In genomic region chr3:154885048-154885447, GRCm38 (mm10) we compare ENCODE assay signal across 12 mouse cellular contexts.
DNase-seq lines count a peak whose midpoint lies in the region; ATAC-seq and TF ChIP-seq lines count a peak whose summit lies in the region.
"Had no signal": no experiment of that assay in that cellular context is flagged by ENCODE, and none has a peak within 500 bp of the region (broad histone marks: within the 10 kb centered on the region; RNA-seq: fewer than 3 reads in every experiment).

No protein-coding gene starts in this region.

- no peaks in the 10 kb centered on the region for H3K27me3 ChIP-seq in liver, postnatal 0 days (ENCODE audit: insufficient read depth, low read length)
- no peaks in the 10 kb centered on the region for H3K27me3 ChIP-seq in liver, embryonic 13.5 days
- no peaks in the 10 kb centered on the region for H3K27me3 ChIP-seq in midbrain, embryonic 15.5 days (replicated peaks)
- H3K27me3 ChIP-seq: forebrain, embryonic 12.5 days; limb, embryonic 15.5 days had no signal

- TF ChIP-seq EP300 in liver, postnatal 0 days (IDR thresholded peaks at IDR 0.05; ENCODE audit: low read depth) = no peak

- no peak overlapping the region for H3K4me2 ChIP-seq in liver, postnatal 0 days (ENCODE audit: low read depth, low read length)
- H3K4me2 ChIP-seq in liver, embryonic 13.5 days = 0 out of 2 replicates have a peak overlapping the region, but pooled peaks have one; percentile 15
- no peak overlapping the region for H3K4me2 ChIP-seq in midbrain, embryonic 15.5 days
- H3K4me2 ChIP-seq: forebrain, embryonic 12.5 days; limb, embryonic 15.5 days had no signal

- ATAC-seq in liver, postnatal 0 days = no peak
- ATAC-seq in liver, embryonic 13.5 days (ENCODE audit: low read depth) = peak; percentile 87
- ATAC-seq in midbrain, embryonic 15.5 days (replicated peaks) = peak; percentile 29; the same call in 1 of the 2 replicates
- no peak for ATAC-seq in erythroid progenitor cell, adult 5-6 weeks (replicated peaks; ENCODE audit: low FRiP score, poor library complexity, severe bottlenecking)

- H3K9me3 ChIP-seq in liver, postnatal 0 days (ENCODE audit: low read length) = no peaks in the 10 kb centered on the region
- no peaks in the 10 kb centered on the region for H3K9me3 ChIP-seq in liver, embryonic 13.5 days (replicated peaks)
- no peaks in the 10 kb centered on the region for H3K9me3 ChIP-seq in midbrain, embryonic 15.5 days
- H3K9me3 ChIP-seq: forebrain, embryonic 12.5 days; limb, embryonic 15.5 days had no signal

- H3K4me1 ChIP-seq in liver, postnatal 0 days (ENCODE audit: insufficient read depth) = no peaks in the 10 kb centered on the region
- H3K4me1 ChIP-seq in liver, embryonic 13.5 days (replicated peaks) = peaks cover 17% of the 10 kb centered on the region
- H3K4me1 ChIP-seq in midbrain, embryonic 15.5 days = peaks cover 10% of the 10 kb centered on the region; the same call in 1 of the 2 replicates

- H3K27ac ChIP-seq in liver, postnatal 0 days (ENCODE audit: low read depth) = no peak overlapping the region
- no peak overlapping the region for H3K27ac ChIP-seq in liver, embryonic 13.5 days
- H3K27ac ChIP-seq in midbrain, embryonic 15.5 days = no peak overlapping the region
- H3K27ac ChIP-seq: forebrain, embryonic 12.5 days; limb, embryonic 15.5 days had no signal

- peak; percentile 18 for DNase-seq in embryo, embryonic 10 days (ENCODE audit: low spot score)
- DNase-seq in embryo, embryonic 11 days = no peak
- peak; percentile 27 for DNase-seq in liver
- no peak for DNase-seq in liver, postnatal 0 days
- DNase-seq in liver, embryonic 13.5 days = peak; percentile 11
- DNase-seq in cerebellum, adult 11 months = no peak
- DNase-seq: cerebellum, adult 11-12 months; thymus, postnatal 4 days had no signal

- H3K9ac ChIP-seq in liver, postnatal 0 days (replicated peaks) = no peak overlapping the region
- H3K9ac ChIP-seq in liver, embryonic 13.5 days = no peak overlapping the region
- H3K9ac ChIP-seq in midbrain, embryonic 15.5 days = no peak overlapping the region
- H3K9ac ChIP-seq: forebrain, embryonic 12.5 days; limb, embryonic 15.5 days had no signal

- no peak overlapping the region for H3K4me3 ChIP-seq in liver, postnatal 0 days (ENCODE audit: low read depth, low read length)
- H3K4me3 ChIP-seq in liver, embryonic 13.5 days (replicated peaks) = no peak overlapping the region
- H3K4me3 ChIP-seq in midbrain, embryonic 15.5 days = no peak overlapping the region
- H3K4me3 ChIP-seq: forebrain, embryonic 12.5 days; limb, embryonic 15.5 days had no signal

- H3K36me3 ChIP-seq in liver, postnatal 0 days (replicated peaks; ENCODE audit: insufficient read depth, low read length) = no peaks in the 10 kb centered on the region
- no peaks in the 10 kb centered on the region for H3K36me3 ChIP-seq in liver, embryonic 13.5 days
- no peaks in the 10 kb centered on the region for H3K36me3 ChIP-seq in midbrain, embryonic 15.5 days (replicated peaks)
- H3K36me3 ChIP-seq: forebrain, embryonic 12.5 days; limb, embryonic 15.5 days had no signal

- TF ChIP-seq CTCF in liver, postnatal 0 days (IDR thresholded peaks at IDR 0.05; ENCODE audit: low read depth) = no peak

- WGBS in liver, postnatal 0 days (ENCODE audit: insufficient replicate concordance) = 25% methylated on average over 5 of the region's 5 CpGs
- WGBS in liver, embryonic 13.5 days (ENCODE audit: insufficient replicate concordance) = 2% methylated on average over 5 of the region's 5 CpGs
- 36% methylated on average over 5 of the region's 5 CpGs for WGBS in midbrain, embryonic 15.5 days

Comparison
In these comparisons a context has a peak if more than half of its experiments do, and no peak if none do; other contexts are left out.
1. DNase-seq: peak in embryo, embryonic 10 days (single experiment), liver (single experiment) and liver, embryonic 13.5 days (single experiment); none in embryo, embryonic 11 days (single experiment), liver, postnatal 0 days (single experiment) and cerebellum, adult 11 months (single experiment).
2. ATAC-seq: peak in liver, embryonic 13.5 days (single experiment) and midbrain, embryonic 15.5 days (single experiment); none in liver, postnatal 0 days (single experiment) and erythroid progenitor cell, adult 5-6 weeks (single experiment).